Mouse (Mus musculus): ENCODE results near the gene Atg2a. TPM values are rescaled to one million over a fixed set of nuclear protein-coding genes. Genes with fewer than 3 reads are reported as not detected.
A peak's percentile ranks its signal among the peaks of the same experiment; 100 is the strongest.
"Not testable (repeated sequence)": the region's sequence is repeated elsewhere in the genome, so short reads cannot be mapped to it uniquely, and the experiment has no call there.

Atg2a gene
- polyA plus RNA-seq, 1 experiment from 2014 or later: 4.8 TPM

DNA sequence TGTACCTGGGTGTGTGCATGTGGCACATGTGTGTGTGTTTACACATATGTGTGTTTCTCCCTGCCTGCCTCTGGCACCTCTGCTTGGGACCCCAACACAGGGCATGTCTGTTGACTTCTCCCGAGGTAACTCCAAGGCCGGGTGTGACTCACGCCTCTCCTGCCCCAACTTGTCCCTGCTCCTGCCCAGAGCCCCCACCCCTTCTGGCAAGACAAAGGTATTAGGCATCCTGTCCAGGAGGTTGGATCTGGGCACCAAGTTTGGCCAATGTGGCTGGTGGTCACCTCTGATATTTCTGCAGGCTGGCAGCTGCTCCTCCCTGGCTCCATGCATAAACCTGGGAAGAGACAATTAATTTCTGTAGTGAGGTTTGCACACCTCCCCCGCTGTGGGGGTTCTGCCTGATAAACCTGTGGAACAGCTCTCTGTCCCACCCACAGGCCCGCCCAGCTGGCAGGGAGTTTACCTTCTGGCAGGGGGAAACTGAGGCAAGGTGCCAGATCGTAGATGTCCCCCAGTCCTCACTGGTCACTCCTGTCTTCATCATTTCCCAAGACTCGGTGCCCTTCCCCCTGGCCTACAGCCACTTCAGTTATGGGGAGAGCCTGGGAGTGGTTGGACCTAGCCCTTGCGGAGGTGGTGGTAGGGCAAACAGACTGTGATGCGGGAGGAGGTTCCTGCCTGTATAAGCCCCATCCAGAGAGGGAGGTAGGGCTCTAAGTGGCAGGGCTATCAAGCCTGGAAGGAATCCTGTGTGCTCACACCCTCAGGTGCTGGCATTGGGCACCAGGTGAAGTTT is 66.5 kb downstream of the Atg2a start:
- TF ChIP-seq EP300 (optimal IDR thresholded peaks at IDR 0.05): peak; percentile 49
- no peak for TF ChIP-seq CTCF (IDR thresholded peaks at IDR 0.05; ENCODE audit: low read depth)
- Histone ChIP-seq H3K36me3 (ENCODE audit: control insufficient read depth, insufficient read depth, low read length) (peaks cover 11% of the 10 kb centered on the region; the same call in 1 of the 2 replicates), H3K9me3 (ENCODE audit: control insufficient read depth, low read length) (no peaks in the 10 kb centered on the region), H3K4me2 (replicated peaks; ENCODE audit: low read depth) (peak overlapping the region; percentile 53), H3K4me3 (ENCODE audit: low read depth, low read length) (peak overlapping the region; percentile 62), H3K27ac (replicated peaks) (peak overlapping the region; percentile 86), H3K4me1 (replicated peaks; ENCODE audit: control insufficient read depth, insufficient read depth) (no peaks in the 10 kb centered on the region), H3K27me3 (ENCODE audit: control insufficient read depth, insufficient read depth, low read length) (no peaks in the 10 kb centered on the region), H3K9ac (ENCODE audit: low read length) (peak overlapping the region; percentile 41)
- DNase-seq (ENCODE audit: low spot score): peak; percentile 76
- WGBS: 60% methylated on average over 9 of the region's 9 CpGs
- peak; percentile 50 for ATAC-seq (ENCODE audit: low FRiP score, low TSS enrichment)

DNA sequence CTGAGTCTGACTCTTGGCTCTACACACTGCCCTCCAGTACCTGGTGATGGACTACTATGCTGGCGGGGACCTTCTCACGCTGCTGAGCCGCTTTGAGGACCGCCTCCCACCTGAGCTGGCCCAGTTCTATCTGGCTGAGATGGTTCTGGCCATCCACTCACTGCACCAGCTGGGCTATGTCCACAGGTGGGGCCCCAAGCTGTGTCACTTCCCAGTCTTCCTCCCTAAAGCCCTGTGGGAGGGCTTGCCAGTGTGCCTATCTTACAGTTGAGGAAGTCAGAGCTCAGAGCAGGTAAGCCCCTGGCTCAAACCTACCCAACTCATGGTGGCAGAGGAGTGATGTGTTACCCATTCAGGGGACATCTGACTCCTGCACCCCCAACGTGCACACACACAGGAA is 68.7 kb downstream of the Atg2a start:
- WGBS: 86% methylated on average over 5 of the region's 5 CpGs
- Histone ChIP-seq H3K36me3 (ENCODE audit: control insufficient read depth, insufficient read depth, low read length) (peaks cover 27% of the 10 kb centered on the region), H3K9ac (ENCODE audit: low read length) (no peak overlapping the region), H3K4me2 (replicated peaks; ENCODE audit: low read depth) (no peak overlapping the region), H3K27me3 (ENCODE audit: control insufficient read depth, insufficient read depth, low read length) (no peaks in the 10 kb centered on the region), H3K27ac (replicated peaks) (no peak overlapping the region), H3K9me3 (ENCODE audit: control insufficient read depth, low read length) (no peaks in the 10 kb centered on the region), H3K4me3 (ENCODE audit: low read depth, low read length) (no peak overlapping the region), H3K4me1 (replicated peaks; ENCODE audit: control insufficient read depth, insufficient read depth) (no peaks in the 10 kb centered on the region)
- DNase-seq (ENCODE audit: low spot score) (no peak), ATAC-seq (ENCODE audit: low FRiP score, low TSS enrichment) (no peak)
- TF ChIP-seq CTCF (IDR thresholded peaks at IDR 0.05; ENCODE audit: low read depth) (no peak), EP300 (optimal IDR thresholded peaks at IDR 0.05) (no peak)

DNA sequence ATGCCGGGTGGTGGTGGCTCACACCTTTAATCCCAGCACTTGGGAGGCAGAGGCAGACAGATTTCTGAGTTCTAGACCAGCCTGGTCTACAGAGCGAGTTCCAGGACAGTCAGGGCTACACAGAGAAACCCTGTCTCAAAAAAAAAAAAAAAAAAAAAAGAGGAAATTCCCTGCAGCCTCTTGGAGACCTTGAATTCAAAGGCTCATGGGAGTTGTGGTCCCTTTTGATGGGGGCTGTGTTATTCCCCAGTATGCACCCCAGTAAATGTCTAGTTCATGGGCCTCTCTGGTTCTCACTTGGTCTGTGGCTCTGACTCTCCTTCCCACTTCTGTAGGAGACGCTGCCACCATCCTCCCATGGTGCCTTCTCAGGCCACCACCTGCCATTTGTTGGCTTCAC is 70.3 kb downstream of the Atg2a start:
- H3K27me3 ChIP-seq (ENCODE audit: control insufficient read depth, insufficient read depth, low read length); H3K4me1 ChIP-seq (replicated peaks; ENCODE audit: control insufficient read depth, insufficient read depth); H3K27ac ChIP-seq (replicated peaks); H3K4me3 ChIP-seq (ENCODE audit: low read depth, low read length); H3K4me2 ChIP-seq (replicated peaks; ENCODE audit: low read depth); ATAC-seq (ENCODE audit: low FRiP score, low TSS enrichment); DNase-seq (ENCODE audit: low spot score); H3K9ac ChIP-seq (ENCODE audit: low read length); H3K9me3 ChIP-seq (ENCODE audit: control insufficient read depth, low read length): not testable (repeated sequence)
- peaks cover 37% of the 10 kb centered on the region for H3K36me3 ChIP-seq (ENCODE audit: control insufficient read depth, insufficient read depth, low read length)
- WGBS: 88% methylated on average over 3 of the region's 3 CpGs

MicroRNAs encoded within 50 kb of the gene (microRNA counts, 519-probe panel; counts per million panel counts)
- 5,832 counts per million, percentile 75 among the panel's probes with 10 or more counts for microRNA mmu-miR-192

Small RNA genes within 50 kb of the gene (microRNA-seq; reads per million reads assigned to microRNA genes)
- gene Mir192: 3,996 reads per million, percentile 87 among the genes with 10 or more reads in this experiment
- gene Mir194-2: 1,119 reads per million, percentile 73 among the genes with 10 or more reads in this experiment

Other genes with a start within 250 kb of the Atg2a start
- gene Capn1, start 225.8 kb upstream of the Atg2a start, polyA plus RNA-seq (2015; fragmentation: Nextera tagmentation; extraction: Ambion mirVana): 21.2 and 21.4 TPM in 2 replicates
- 18.5 and 21.1 TPM in 2 replicates for gene Syvn1, start 195.1 kb upstream of the Atg2a start, polyA plus RNA-seq (2015; fragmentation: Nextera tagmentation; extraction: Ambion mirVana)
- 35.0 and 36.6 TPM in 2 replicates for gene Mrpl49, start 183.9 kb upstream of the Atg2a start, polyA plus RNA-seq (2015; fragmentation: Nextera tagmentation; extraction: Ambion mirVana)
- 818 and 857 TPM in 2 replicates for gene Fau, start 183.8 kb upstream of the Atg2a start, polyA plus RNA-seq (2015; fragmentation: Nextera tagmentation; extraction: Ambion mirVana)
- 31.8 and 33.2 TPM in 2 replicates for gene Znhit2, start 180.5 kb upstream of the Atg2a start, polyA plus RNA-seq (2015; fragmentation: Nextera tagmentation; extraction: Ambion mirVana)
- 17.9 and 19.7 TPM in 2 replicates for gene Tm7sf2, start 173.3 kb upstream of the Atg2a start, polyA plus RNA-seq (2015; fragmentation: Nextera tagmentation; extraction: Ambion mirVana)
- gene Vps51, start 164.4 kb upstream of the Atg2a start, polyA plus RNA-seq (2015; fragmentation: Nextera tagmentation; extraction: Ambion mirVana): 43.2 and 48.9 TPM in 2 replicates
- gene Tmem262, start 161.6 kb upstream of the Atg2a start, polyA plus RNA-seq (2015; fragmentation: Nextera tagmentation; extraction: Ambion mirVana): not detected in 2 replicates
- 0.52 and 1.0 TPM in 2 replicates for gene Gm28374, start 159.4 kb upstream of the Atg2a start, polyA plus RNA-seq (2015; fragmentation: Nextera tagmentation; extraction: Ambion mirVana)
- gene Zfpl1, start 156.7 kb upstream of the Atg2a start, polyA plus RNA-seq (2015; fragmentation: Nextera tagmentation; extraction: Ambion mirVana): 58.4 and 62.5 TPM in 2 replicates
- gene Cdca5, start 156.7 kb upstream of the Atg2a start, polyA plus RNA-seq (2015; fragmentation: Nextera tagmentation; extraction: Ambion mirVana): 7.9 and 8.1 TPM in 2 replicates
- gene AC131692.1, start 147.2 kb upstream of the Atg2a start, polyA plus RNA-seq (2015; fragmentation: Nextera tagmentation; extraction: Ambion mirVana): not detected in 2 replicates
- gene Naaladl1, start 135.9 kb upstream of the Atg2a start, polyA plus RNA-seq (2015; fragmentation: Nextera tagmentation; extraction: Ambion mirVana): 0.05 and 0.07 TPM in 2 replicates
- 26.8 and 29.4 TPM in 2 replicates for gene Sac3d1, start 123.0 kb upstream of the Atg2a start, polyA plus RNA-seq (2015; fragmentation: Nextera tagmentation; extraction: Ambion mirVana)
- 24.7 and 25.0 TPM in 2 replicates for gene Snx15, start 113.4 kb upstream of the Atg2a start, polyA plus RNA-seq (2015; fragmentation: Nextera tagmentation; extraction: Ambion mirVana)
- gene Batf2, start 100.7 kb upstream of the Atg2a start, polyA plus RNA-seq (2015; fragmentation: Nextera tagmentation; extraction: Ambion mirVana): 0.49 and 0.52 TPM in 2 replicates
- 74.0 and 77.2 TPM in 2 replicates for gene Arl2, start 100.1 kb upstream of the Atg2a start, polyA plus RNA-seq (2015; fragmentation: Nextera tagmentation; extraction: Ambion mirVana)
- 0.11 TPM in 1 of 2 replicates, not detected in the other for gene Majin, start 57.3 kb upstream of the Atg2a start, polyA plus RNA-seq (2015; fragmentation: Nextera tagmentation; extraction: Ambion mirVana)
- 0.17 and 0.46 TPM in 2 replicates for gene Gpha2, start 15.3 kb upstream of the Atg2a start, polyA plus RNA-seq (2015; fragmentation: Nextera tagmentation; extraction: Ambion mirVana)
- gene Ppp2r5b, start 5.8 kb upstream of the Atg2a start, polyA plus RNA-seq (2015; fragmentation: Nextera tagmentation; extraction: Ambion mirVana): 14.7 and 15.0 TPM in 2 replicates
- 62.0 and 63.8 TPM in 2 replicates for gene Ehd1, start 35.1 kb downstream of the Atg2a start, polyA plus RNA-seq (2015; fragmentation: Nextera tagmentation; extraction: Ambion mirVana)
- 1.3 and 1.9 TPM in 2 replicates for gene Cdc42bpg, start 64.8 kb downstream of the Atg2a start, polyA plus RNA-seq (2015; fragmentation: Nextera tagmentation; extraction: Ambion mirVana)
- gene Men1, start 93.3 kb downstream of the Atg2a start, polyA plus RNA-seq (2015; fragmentation: Nextera tagmentation; extraction: Ambion mirVana): 27.1 and 27.9 TPM in 2 replicates
- gene Map4k2, start 99.5 kb downstream of the Atg2a start, polyA plus RNA-seq (2015; fragmentation: Nextera tagmentation; extraction: Ambion mirVana): 5.2 and 5.7 TPM in 2 replicates
- gene Sf1, start 122.0 kb downstream of the Atg2a start, polyA plus RNA-seq (2015; fragmentation: Nextera tagmentation; extraction: Ambion mirVana): 42.3 and 52.0 TPM in 2 replicates
- 8.0 and 10.5 TPM in 2 replicates for gene Pygm, start 142.7 kb downstream of the Atg2a start, polyA plus RNA-seq (2015; fragmentation: Nextera tagmentation; extraction: Ambion mirVana)
- 53.4 and 57.3 TPM in 2 replicates for gene Rasgrp2, start 157.7 kb downstream of the Atg2a start, polyA plus RNA-seq (2015; fragmentation: Nextera tagmentation; extraction: Ambion mirVana)
- gene Nrxn2, start 177.1 kb downstream of the Atg2a start, polyA plus RNA-seq (2015; fragmentation: Nextera tagmentation; extraction: Ambion mirVana): 0.83 and 1.3 TPM in 2 replicates

All from stomach, postnatal 0 days (tissue).